Mouse (Mus musculus): ENCODE results near the gene Klk6.

Gene Klk6

GRCm38 (mm10) chr7:43821581-43821980 is 2.7 kb upstream of the Klk6 start:
- no peak for DNase-seq (ENCODE audit: low read depth, low spot score)

- DNase-seq (ENCODE audit: low read depth, low spot score) = no peak
Observed at GRCm38 (mm10) chr7:43826056-43826455, 1.8 kb downstream of the Klk6 start.

- no peak for DNase-seq (ENCODE audit: low read depth, low spot score)
Observed at GRCm38 (mm10) chr7:43827706-43828105, 3.4 kb downstream of the Klk6 start.

GRCm38 (mm10) chr7:43829006-43829405 is 4.7 kb downstream of the Klk6 start:
- DNase-seq (ENCODE audit: low read depth, low spot score) = no peak

GRCm38 (mm10) chr7:43841701-43842100 is 17.4 kb downstream of the Klk6 start, which contains the start of gene Klk5:
Gene Klk5 (plus strand): TSS chr7:43841971.
- DNase-seq (ENCODE audit: low read depth, low spot score) = no peak

GRCm38 (mm10) chr7:43843801-43844200 is 19.5 kb downstream of the Klk6 start:
- no peak for DNase-seq (ENCODE audit: low read depth, low spot score)

GRCm38 (mm10) chr7:43851616-43852015 is 27.3 kb downstream of the Klk6 start:
- DNase-seq (ENCODE audit: low read depth, low spot score) = no peak

GRCm38 (mm10) chr7:43854642-43855380 is 30.5 kb downstream of the Klk6 start:
- no peak for DNase-seq (ENCODE audit: low read depth, low spot score)

- DNase-seq (ENCODE audit: low read depth, low spot score) = no peak
Observed at GRCm38 (mm10) chr7:43855709-43856108, 31.4 kb downstream of the Klk6 start.

- no peak for DNase-seq (ENCODE audit: low read depth, low spot score)
Observed at GRCm38 (mm10) chr7:43856307-43856706, 32.0 kb downstream of the Klk6 start.

GRCm38 (mm10) chr7:43857501-43857900 is 33.2 kb downstream of the Klk6 start:
- no peak for DNase-seq (ENCODE audit: low read depth, low spot score)

- DNase-seq (ENCODE audit: low read depth, low spot score) = no peak
Observed at GRCm38 (mm10) chr7:43860411-43860810, 36.1 kb downstream of the Klk6 start.

GRCm38 (mm10) chr7:43873237-43873636 is 48.9 kb downstream of the Klk6 start:
- peak; percentile 38 for DNase-seq (ENCODE audit: low read depth, low spot score)

GRCm38 (mm10) chr7:43873674-43874073 is 49.4 kb downstream of the Klk6 start:
- DNase-seq (ENCODE audit: low read depth, low spot score) = no peak

GRCm38 (mm10) chr7:43874868-43875375 is 50.6 kb downstream of the Klk6 start:
- no peak for DNase-seq (ENCODE audit: low read depth, low spot score)

- no peak for DNase-seq (ENCODE audit: low read depth, low spot score)
Observed at GRCm38 (mm10) chr7:43876444-43876843, 52.1 kb downstream of the Klk6 start.

- DNase-seq (ENCODE audit: low read depth, low spot score) = no peak
Observed at GRCm38 (mm10) chr7:43878281-43878680, 54.0 kb downstream of the Klk6 start.

- no peak for DNase-seq (ENCODE audit: low read depth, low spot score)
Observed at GRCm38 (mm10) chr7:43880912-43881311, 56.6 kb downstream of the Klk6 start, which contains the start of gene Klk4. Gene Klk4 (plus strand): TSS chr7:43881160.
